Mouse (Mus musculus): Measurements from ENCODE around the gene Ncor2.

Ncor2 gene

GRCm38 (mm10) chr5:125170107-125170842 is 8.7 kb downstream of the Ncor2 start:
- no peak for DNase-seq (ENCODE audit: low read depth)

- no peak for DNase-seq (ENCODE audit: low read depth)
These were observed 10.9 kb downstream of the Ncor2 start for GRCm38 (mm10) chr5:125168101-125168500.

GRCm38 (mm10) chr5:125167524-125167923 is 11.5 kb downstream of the Ncor2 start:
- no peak for DNase-seq (ENCODE audit: low read depth)

GRCm38 (mm10) chr5:125165993-125166392 is 13.0 kb downstream of the Ncor2 start:
- DNase-seq (ENCODE audit: low read depth), result no peak

- DNase-seq (ENCODE audit: low read depth), result no peak
These were observed 14.4 kb downstream of the Ncor2 start for GRCm38 (mm10) chr5:125164465-125165167.

GRCm38 (mm10) chr5:125163441-125164050 is 15.5 kb downstream of the Ncor2 start:
- DNase-seq (ENCODE audit: low read depth), result no peak

- DNase-seq (ENCODE audit: low read depth), result no peak
These were observed 16.6 kb downstream of the Ncor2 start for GRCm38 (mm10) chr5:125162461-125162860.

- no peak for DNase-seq (ENCODE audit: low read depth)
These were observed 19.1 kb downstream of the Ncor2 start for GRCm38 (mm10) chr5:125159804-125160405.

- peak; percentile 90 for DNase-seq (ENCODE audit: low read depth)
These were observed 19.7 kb downstream of the Ncor2 start for GRCm38 (mm10) chr5:125159293-125159692.

GRCm38 (mm10) chr5:125158232-125158961 is 20.6 kb downstream of the Ncor2 start:
- DNase-seq (ENCODE audit: low read depth), result no peak

GRCm38 (mm10) chr5:125157375-125158033 is 21.5 kb downstream of the Ncor2 start:
- no peak for DNase-seq (ENCODE audit: low read depth)

GRCm38 (mm10) chr5:125156418-125157205 is 22.4 kb downstream of the Ncor2 start:
- DNase-seq (ENCODE audit: low read depth), result no peak

GRCm38 (mm10) chr5:125155451-125155850 is 23.6 kb downstream of the Ncor2 start:
- DNase-seq (ENCODE audit: low read depth), result no peak

- no peak for DNase-seq (ENCODE audit: low read depth)
These were observed 24.0 kb downstream of the Ncor2 start for GRCm38 (mm10) chr5:125154989-125155388.

- DNase-seq (ENCODE audit: low read depth), result no peak
These were observed 24.8 kb downstream of the Ncor2 start for GRCm38 (mm10) chr5:125154178-125154577.

GRCm38 (mm10) chr5:125153201-125153816 is 25.7 kb downstream of the Ncor2 start:
- no peak for DNase-seq (ENCODE audit: low read depth)

GRCm38 (mm10) chr5:125151872-125152534 is 27.0 kb downstream of the Ncor2 start:
- peak; percentile 93 for DNase-seq (ENCODE audit: low read depth)

- DNase-seq (ENCODE audit: low read depth), result no peak
These were observed 28.0 kb downstream of the Ncor2 start for GRCm38 (mm10) chr5:125150951-125151564.

GRCm38 (mm10) chr5:125149142-125149541 is 29.9 kb downstream of the Ncor2 start:
- no peak for DNase-seq (ENCODE audit: low read depth)

Data from fibroblast of lung, adult 2 months (primary cell).